Mouse (Mus musculus) ES-CJ7 (cell line): ENCODE measurements around the gene Gm11492.
A peak's percentile ranks its signal among the peaks of the same experiment; 100 is the strongest.

Source experiments
- DNase-seq: peaks from one replicate; pipeline ENCODE4 v3.0.0; 2011; ENCODE audit warnings: low read depth, low spot score

The Gm11492 gene

GRCm38 (mm10) chr11:87599395-87600089 is 33.1 kb downstream of the Gm11492 start:
- DNase-seq: no peak

DNA sequence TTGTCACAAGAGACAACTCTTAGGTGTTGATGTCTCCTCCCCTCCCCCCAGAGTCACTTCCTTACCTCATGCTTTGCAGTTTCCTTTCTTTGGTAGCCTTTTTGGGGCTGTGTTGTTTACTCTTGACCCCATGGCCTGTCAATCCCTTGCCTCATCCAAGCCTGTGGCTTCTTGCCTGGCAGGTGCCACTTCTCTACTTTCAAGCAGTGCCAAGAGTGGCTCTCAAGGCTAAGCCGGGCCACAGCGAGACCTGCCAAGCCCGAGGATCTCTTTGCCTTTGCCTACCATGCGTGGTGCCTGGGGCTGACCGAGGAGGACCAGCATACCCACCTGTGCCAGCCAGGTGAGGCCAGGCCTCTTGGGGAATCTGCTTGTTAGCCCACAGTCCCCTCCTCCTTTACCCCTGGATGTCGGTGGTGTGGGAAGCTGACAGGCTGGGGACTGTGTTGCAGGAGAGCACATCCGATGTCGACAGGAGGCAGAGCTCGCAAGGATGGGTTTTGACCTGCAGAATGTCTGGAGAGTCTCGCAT is 33.9 kb downstream of the Gm11492 start:
- DNase-seq: no peak

DNA sequence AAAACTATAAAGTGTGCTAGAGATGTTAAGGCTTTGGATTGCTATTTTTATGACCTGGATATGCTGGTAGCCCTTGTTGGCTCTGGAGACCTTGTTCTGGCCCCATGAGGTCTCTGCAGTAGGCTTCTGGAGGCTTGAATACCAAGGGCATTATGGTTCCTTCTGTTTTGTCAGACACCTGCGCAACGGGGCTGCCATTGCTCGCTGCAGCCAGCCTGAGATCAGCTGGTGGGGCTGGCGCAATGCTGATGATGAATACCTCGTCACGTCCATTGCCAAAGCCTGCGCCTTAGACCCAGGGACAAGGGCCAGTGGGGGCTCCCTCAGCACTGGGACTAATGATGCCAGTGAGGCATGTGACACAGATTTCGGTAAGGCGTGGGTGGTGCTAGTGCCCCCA is 35.8 kb downstream of the Gm11492 start:
- no peak for DNase-seq

DNA sequence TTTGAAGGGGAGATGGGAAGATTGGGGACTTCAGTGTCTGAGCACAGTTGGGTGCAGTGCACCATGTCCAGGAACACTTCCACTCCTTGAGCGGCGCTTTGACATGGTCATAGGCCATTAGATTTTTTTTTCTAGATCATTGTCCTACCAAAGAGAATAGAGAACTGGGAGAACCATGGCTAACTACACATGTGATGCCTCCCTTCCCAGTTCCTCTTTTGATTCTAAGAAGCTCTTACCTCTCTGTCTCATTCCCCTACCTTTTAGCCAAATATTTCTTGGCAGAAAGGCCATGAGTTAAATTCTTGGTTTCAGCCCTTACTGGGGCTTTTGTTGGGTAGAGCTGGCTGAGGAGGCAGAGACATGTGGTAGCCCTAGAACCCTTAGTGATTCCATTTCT is 37.1 kb downstream of the Gm11492 start:
- no peak for DNase-seq

- no peak for DNase-seq
These were observed 42.8 kb downstream of the Gm11492 start for GRCm38 (mm10) chr11:87609264-87609663.

GRCm38 (mm10) chr11:87611547-87611946 is 45.1 kb downstream of the Gm11492 start:
- no peak for DNase-seq

DNA sequence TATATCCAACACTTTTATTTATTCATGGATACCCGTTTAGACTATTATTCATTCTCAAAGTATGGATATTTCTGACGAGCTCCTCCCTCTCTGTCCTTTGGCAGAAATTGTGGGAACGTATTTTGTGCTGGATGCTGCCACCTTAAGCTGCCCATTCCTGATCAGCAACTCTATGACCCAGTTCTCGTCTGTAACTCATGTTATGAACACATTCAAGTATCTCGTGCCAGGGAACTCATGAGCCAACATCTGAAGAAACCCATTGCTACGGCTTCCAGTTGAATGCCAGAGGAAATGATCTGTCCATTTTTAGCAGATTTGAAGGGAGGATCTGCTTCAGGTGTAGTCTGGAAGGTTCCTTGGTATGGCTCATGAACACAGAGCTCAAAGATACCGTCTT is 47.5 kb downstream of the Gm11492 start:
- no peak for DNase-seq

- no peak for DNase-seq
These were observed 49.1 kb downstream of the Gm11492 start for GRCm38 (mm10) chr11:87615551-87615950.

DNA sequence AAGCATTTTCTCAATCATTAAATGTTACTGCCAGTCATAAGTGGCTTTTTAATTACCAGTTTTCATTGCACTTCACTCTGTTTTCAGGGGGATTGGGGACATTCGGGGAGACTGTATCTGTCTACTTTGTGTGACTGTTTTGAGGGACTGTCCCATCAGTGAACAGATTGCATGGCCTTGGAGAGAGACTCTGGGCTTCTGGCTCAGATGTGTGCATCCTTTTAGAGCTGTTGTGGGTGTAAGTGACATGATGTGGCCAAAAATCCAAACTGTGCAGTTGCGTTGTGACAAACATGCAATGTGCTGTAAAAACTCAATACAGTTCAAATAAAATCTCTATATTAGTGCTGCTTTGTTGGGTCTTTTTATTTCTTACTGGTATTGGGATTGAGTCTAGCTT is 49.5 kb downstream of the Gm11492 start:
- DNase-seq: no peak

GRCm38 (mm10) chr11:87616790-87617474 is 50.5 kb downstream of the Gm11492 start, which contains the start of gene Hsf5:
Hsf5 (plus strand) TSS chr11:87617164.
- peak; percentile 25 for DNase-seq

DNA sequence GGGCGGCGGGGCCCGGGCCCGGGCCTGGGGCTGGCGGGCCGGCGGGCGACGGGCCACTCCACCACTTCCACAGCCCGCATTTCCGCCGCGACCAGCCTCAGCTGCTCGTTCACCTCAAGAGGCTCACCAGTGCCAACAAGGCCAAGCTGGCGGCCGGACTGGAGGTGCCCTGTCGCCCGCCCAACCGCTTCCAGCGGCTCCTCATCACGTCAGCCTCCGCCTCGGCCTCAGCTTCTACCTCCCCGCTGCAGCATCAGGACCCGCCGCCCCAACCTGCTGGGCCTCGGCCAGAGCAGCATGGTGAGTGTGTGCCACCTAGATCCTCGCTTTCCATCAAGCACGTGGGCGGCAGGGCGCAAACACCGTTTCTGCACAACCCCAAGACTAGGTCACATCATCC is 51.2 kb downstream of the Gm11492 start:
- peak; percentile 43 for DNase-seq
